Mouse (Mus musculus): ENCODE measurements around the gene Rarg. TPM values are rescaled to one million over a fixed set of nuclear protein-coding genes. Genes with fewer than 3 reads are reported as not detected.
"Not testable (repeated sequence)": the region's sequence is repeated elsewhere in the genome, so short reads cannot be mapped to it uniquely, and the experiment has no call there.

Gene Rarg
- polyA plus RNA-seq, 2 experiments: 1.9 to 2.5 TPM

GRCm38 (mm10) chr15:102235371-102236027, 21.8 kb downstream of the Rarg start:
- no peak for ATAC-seq (ENCODE audit: insufficient read depth)
- no peak for TF ChIP-seq CTCF (IDR thresholded peaks at IDR 0.05; ENCODE audit: low read depth)
- TF ChIP-seq EP300 (IDR thresholded peaks at IDR 0.05; ENCODE audit: low read depth): no peak
- peaks cover 21 to 35% of the 10 kb centered on the region in 2 experiments for H3K4me1 ChIP-seq (replicated peaks; ENCODE audit: control insufficient read depth in 2 of 2, insufficient read depth in 2 of 2, low read length in 1 of 2)
- H3K4me2 ChIP-seq (ENCODE audit: low read depth): peak overlapping the region; percentile 22
- no peak for DNase-seq (ENCODE audit: low read depth in 3 of 3, low spot score in 3 of 3)
- H3K27me3 ChIP-seq (ENCODE audit: control insufficient read depth, insufficient read depth, low read length): no peaks in the 10 kb centered on the region
- no peaks in the 10 kb centered on the region for H3K36me3 ChIP-seq (replicated peaks; ENCODE audit: control insufficient read depth, insufficient read depth, low read depth)
- H3K4me3 ChIP-seq (ENCODE audit: insufficient read depth in 1 of 2, low read depth in 2 of 2, low read length in 2 of 2): peak overlapping the region in 1 of 2 experiments; percentile 14; a peak in 2 of 4 replicates
- WGBS (ENCODE audit: insufficient replicate concordance): 27% methylated on average over 21 of the region's 21 CpGs
- no peaks in the 10 kb centered on the region for H3K9me3 ChIP-seq (ENCODE audit: control insufficient read depth, low read length)
- H3K9ac ChIP-seq (replicated peaks): no peak overlapping the region
- H3K27ac ChIP-seq: no peak overlapping the region

DNA sequence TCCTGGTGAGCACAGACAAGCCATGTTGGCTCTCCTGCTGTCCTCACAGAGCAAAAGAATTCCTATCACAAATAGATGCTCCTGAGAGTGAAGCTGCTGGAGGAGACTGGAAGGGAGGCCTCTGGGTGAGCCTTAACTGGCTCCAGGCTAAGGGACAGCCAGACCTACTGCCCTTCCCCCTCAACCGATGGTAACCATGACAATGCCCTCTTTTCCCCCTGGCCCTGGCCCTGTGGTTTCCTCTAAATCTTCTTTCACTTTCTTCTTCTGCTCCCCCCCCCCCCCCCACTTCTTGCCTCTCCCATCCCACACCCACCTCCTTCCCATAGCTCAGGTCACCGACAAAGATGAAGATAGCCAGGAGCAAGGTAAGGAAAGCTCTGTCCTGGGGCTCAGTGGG, 23.4 kb downstream of the Rarg start:
- Histone ChIP-seq H3K27ac (no peak overlapping the region), H3K4me1 (replicated peaks; ENCODE audit: control insufficient read depth in 2 of 2, insufficient read depth in 2 of 2, low read length in 1 of 2) (peaks cover 21 to 36% of the 10 kb centered on the region in 2 experiments), H3K9ac (replicated peaks) (no peak overlapping the region), H3K27me3 (ENCODE audit: control insufficient read depth, insufficient read depth, low read length) (no peaks in the 10 kb centered on the region), H3K9me3 (ENCODE audit: control insufficient read depth, low read length) (no peaks in the 10 kb centered on the region), H3K4me2 (ENCODE audit: low read depth) (no peak overlapping the region), H3K4me3 (ENCODE audit: insufficient read depth in 1 of 2, low read depth in 2 of 2, low read length in 2 of 2) (no peak overlapping the region), H3K36me3 (replicated peaks; ENCODE audit: control insufficient read depth, insufficient read depth, low read depth) (no peaks in the 10 kb centered on the region)
- 4% methylated on average over 2 of the region's 2 CpGs for WGBS (ENCODE audit: insufficient replicate concordance)
- TF ChIP-seq EP300 (IDR thresholded peaks at IDR 0.05; ENCODE audit: low read depth) (no peak), CTCF (IDR thresholded peaks at IDR 0.05; ENCODE audit: low read depth) (no peak)
- no peak for ATAC-seq (ENCODE audit: insufficient read depth)
- no peak for DNase-seq (ENCODE audit: low read depth in 3 of 3, low spot score in 3 of 3)

DNA sequence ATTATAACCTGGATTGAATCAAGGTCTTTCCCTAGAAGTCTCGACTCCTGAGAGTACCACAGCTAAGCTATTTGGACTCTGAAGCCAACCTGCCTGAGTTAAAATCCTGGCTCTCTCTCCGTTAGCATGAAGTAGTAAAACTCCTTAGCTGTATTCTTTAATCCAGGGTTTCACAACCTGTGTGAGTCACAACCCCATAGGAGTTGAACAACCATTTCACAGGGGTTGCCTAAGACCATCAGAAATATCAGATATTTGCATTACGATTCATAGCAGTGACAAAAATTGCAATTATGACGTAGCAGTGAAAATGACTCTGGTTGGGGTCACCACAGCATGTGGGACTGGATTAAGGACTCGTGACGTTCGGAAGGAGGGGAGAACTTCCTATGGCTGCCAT, 24.6 kb downstream of the Rarg start:
- DNase-seq (ENCODE audit: low read depth in 3 of 3, low spot score in 3 of 3) (no peak), ATAC-seq (ENCODE audit: insufficient read depth) (no peak)
- H3K4me3 ChIP-seq (ENCODE audit: insufficient read depth in 1 of 2, low read depth in 2 of 2, low read length in 2 of 2): no peak overlapping the region
- H3K36me3 ChIP-seq (replicated peaks; ENCODE audit: control insufficient read depth, insufficient read depth, low read depth): no peaks in the 10 kb centered on the region
- peaks cover 21 to 36% of the 10 kb centered on the region in 2 experiments for H3K4me1 ChIP-seq (replicated peaks; ENCODE audit: control insufficient read depth in 2 of 2, insufficient read depth in 2 of 2, low read length in 1 of 2)
- H3K9ac ChIP-seq (replicated peaks): no peak overlapping the region
- no peaks in the 10 kb centered on the region for H3K9me3 ChIP-seq (ENCODE audit: control insufficient read depth, low read length)
- H3K4me2 ChIP-seq (ENCODE audit: low read depth): no peak overlapping the region
- TF ChIP-seq EP300 (IDR thresholded peaks at IDR 0.05; ENCODE audit: low read depth): no peak
- TF ChIP-seq CTCF (IDR thresholded peaks at IDR 0.05; ENCODE audit: low read depth): no peak
- no peaks in the 10 kb centered on the region for H3K27me3 ChIP-seq (ENCODE audit: control insufficient read depth, insufficient read depth, low read length)
- no peak overlapping the region for H3K27ac ChIP-seq
- WGBS (ENCODE audit: insufficient replicate concordance): 75% methylated on average over 7 of the region's 7 CpGs

DNA sequence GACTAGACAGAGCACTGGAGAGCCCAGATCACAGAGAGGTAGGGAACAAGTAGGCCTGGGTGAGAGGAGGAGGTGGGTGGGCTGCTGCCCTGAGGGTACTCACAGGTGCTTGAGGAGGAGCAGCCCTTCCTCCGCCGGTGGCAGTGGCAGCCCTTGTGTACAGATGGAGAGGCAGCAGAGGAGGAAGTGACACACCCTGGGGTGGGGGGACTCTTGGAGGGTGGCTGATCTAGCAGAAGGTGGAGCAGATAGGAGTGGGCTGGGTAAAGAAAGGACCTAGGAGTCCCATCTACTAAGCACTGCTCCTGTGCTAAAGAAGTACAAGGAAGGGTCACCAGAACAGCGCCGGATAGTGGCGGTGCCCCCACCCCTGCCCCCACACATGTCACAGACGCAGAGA, 25.6 kb downstream of the Rarg start, which contains the start of gene Itgb7:
Gene Itgb7, minus strand, starts transcription at position 197 of the 400 bp plus-strand sequence.
- TF ChIP-seq CTCF (IDR thresholded peaks at IDR 0.05; ENCODE audit: low read depth) (no peak), EP300 (IDR thresholded peaks at IDR 0.05; ENCODE audit: low read depth) (peak; percentile 43; the same call in 1 of the 2 replicates)
- H3K27ac ChIP-seq: no peak within 1 kb of the TSS
- WGBS (ENCODE audit: insufficient replicate concordance): under 1% methylated on average over 6 of the region's 6 CpGs
- peak within 1 kb of the TSS; percentile 48 for H3K9ac ChIP-seq (replicated peaks)
- peaks cover 21 to 36% of the 10 kb centered on the region in 2 experiments for H3K4me1 ChIP-seq (replicated peaks; ENCODE audit: control insufficient read depth in 2 of 2, insufficient read depth in 2 of 2, low read length in 1 of 2)
- DNase-seq (ENCODE audit: low read depth in 3 of 3, low spot score in 3 of 3) (peak in 1 of 3 experiments; percentile 33), ATAC-seq (ENCODE audit: insufficient read depth) (peak; percentile 91)
- no peaks in the 10 kb centered on the region for H3K36me3 ChIP-seq (replicated peaks; ENCODE audit: control insufficient read depth, insufficient read depth, low read depth)
- no peaks in the 10 kb centered on the region for H3K9me3 ChIP-seq (ENCODE audit: control insufficient read depth, low read length)
- peak within 1 kb of the TSS; percentile 29 to 55 for H3K4me3 ChIP-seq (ENCODE audit: insufficient read depth in 1 of 2, low read depth in 2 of 2, low read length in 2 of 2)
- H3K27me3 ChIP-seq (ENCODE audit: control insufficient read depth, insufficient read depth, low read length): no peaks in the 10 kb centered on the region
- H3K4me2 ChIP-seq (ENCODE audit: low read depth): peak within 1 kb of the TSS; percentile 49

- DNase-seq (ENCODE audit: low read depth in 3 of 3, low spot score in 3 of 3): no peak
- no peaks in the 10 kb centered on the region for H3K9me3 ChIP-seq (ENCODE audit: control insufficient read depth, low read length)
- no peak for ATAC-seq (ENCODE audit: insufficient read depth)
- peak overlapping the region; percentile 49; the same call in 1 of the 2 replicates for H3K4me2 ChIP-seq (ENCODE audit: low read depth)
- no peaks in the 10 kb centered on the region for H3K27me3 ChIP-seq (ENCODE audit: control insufficient read depth, insufficient read depth, low read length)
- H3K4me1 ChIP-seq (replicated peaks; ENCODE audit: control insufficient read depth in 2 of 2, insufficient read depth in 2 of 2, low read length in 1 of 2): peaks cover 21 to 38% of the 10 kb centered on the region in 2 experiments
- no peak overlapping the region; the same call in 1 of the 2 replicates for H3K9ac ChIP-seq (replicated peaks)
- TF ChIP-seq CTCF (IDR thresholded peaks at IDR 0.05; ENCODE audit: low read depth) (no peak), EP300 (IDR thresholded peaks at IDR 0.05; ENCODE audit: low read depth) (no peak)
- no peak overlapping the region for H3K27ac ChIP-seq
- 70% methylated on average over 17 of the region's 17 CpGs for WGBS (ENCODE audit: insufficient replicate concordance)
- H3K36me3 ChIP-seq (replicated peaks; ENCODE audit: control insufficient read depth, insufficient read depth, low read depth): no peaks in the 10 kb centered on the region
- peak overlapping the region in 1 of 2 experiments; percentile 55; a peak in 3 of 4 replicates for H3K4me3 ChIP-seq (ENCODE audit: insufficient read depth in 1 of 2, low read depth in 2 of 2, low read length in 2 of 2)
Observed at GRCm38 (mm10) chr15:102230408-102231321, 26.7 kb downstream of the Rarg start.

- ATAC-seq (ENCODE audit: insufficient read depth); H3K36me3 ChIP-seq (replicated peaks; ENCODE audit: control insufficient read depth, insufficient read depth, low read depth); H3K27ac ChIP-seq; H3K27me3 ChIP-seq (ENCODE audit: control insufficient read depth, insufficient read depth, low read length); H3K4me3 ChIP-seq (ENCODE audit: insufficient read depth in 1 of 2, low read depth in 2 of 2, low read length in 2 of 2); H3K9me3 ChIP-seq (ENCODE audit: control insufficient read depth, low read length); DNase-seq (ENCODE audit: low read depth in 3 of 3, low spot score in 3 of 3); H3K9ac ChIP-seq (replicated peaks): not testable (repeated sequence)
- Histone ChIP-seq H3K4me1 (replicated peaks; ENCODE audit: control insufficient read depth in 2 of 2, insufficient read depth in 2 of 2, low read length in 1 of 2) (peaks cover 3 to 14% of the 10 kb centered on the region in 2 experiments), H3K4me2 (ENCODE audit: low read depth) (peak overlapping the region; percentile 82)
- 18% methylated on average over 6 of the region's 6 CpGs for WGBS (ENCODE audit: insufficient replicate concordance)
Observed at GRCm38 (mm10) chr15:102225619-102226018, 31.7 kb downstream of the Rarg start.
